In the genomic region with DNA sequence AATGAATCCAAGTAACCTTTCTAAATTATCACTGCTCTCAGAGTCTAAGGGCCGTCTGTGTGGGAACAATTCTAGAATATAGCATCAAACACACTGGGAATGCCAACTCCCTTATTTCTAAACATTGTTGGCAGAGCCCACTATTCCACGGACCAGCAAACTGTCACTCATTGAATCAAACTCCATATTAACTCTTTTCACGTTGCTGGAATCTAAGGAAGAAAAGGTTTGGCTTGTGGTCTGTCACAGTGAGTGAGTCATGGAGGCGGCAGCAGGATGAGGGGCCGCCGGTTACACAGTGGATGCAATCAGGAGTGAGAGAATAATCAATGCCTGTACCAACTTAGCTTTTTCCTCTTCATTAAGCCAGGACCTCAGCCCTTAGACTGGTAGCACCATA, we compare ENCODE assay signal across 21 mouse cellular contexts. TPM values are rescaled to one million over a fixed set of nuclear protein-coding genes. Genes with fewer than 3 reads are reported as not detected.
DNase-seq lines count a peak whose midpoint lies in the region; ATAC-seq and TF ChIP-seq lines count a peak whose summit lies in the region.
"Had no signal": no experiment of that assay in that cellular context is flagged by ENCODE, and none has a peak within 500 bp of the region (broad histone marks: within the 10 kb centered on the region; RNA-seq: fewer than 3 reads in every experiment).

No protein-coding gene starts in this region.

- H3K36me3 ChIP-seq in forebrain, embryonic 11.5 days (ENCODE audit: control insufficient read depth, insufficient read depth, low read length) = no peaks in the 10 kb centered on the region
- no peaks in the 10 kb centered on the region for H3K36me3 ChIP-seq in forebrain, embryonic 10.5 days (replicated peaks)
- no peaks in the 10 kb centered on the region for H3K36me3 ChIP-seq in hindbrain, postnatal 0 days (ENCODE audit: insufficient read depth, low read length)
- H3K36me3 ChIP-seq in hindbrain, embryonic 10.5 days = no peaks in the 10 kb centered on the region
- H3K36me3 ChIP-seq in forebrain, embryonic 12.5 days (replicated peaks) = no peaks in the 10 kb centered on the region
- H3K36me3 ChIP-seq in forebrain, embryonic 16.5 days (ENCODE audit: control insufficient read depth, insufficient read depth) = no peaks in the 10 kb centered on the region
- H3K36me3 ChIP-seq: embryonic facial prominence, embryonic 15.5 days; G1E; heart, embryonic 15.5 days had no signal

- no peak overlapping the region for H3K9ac ChIP-seq in forebrain, embryonic 11.5 days (ENCODE audit: low read length)
- H3K9ac ChIP-seq in hindbrain, postnatal 0 days (replicated peaks; ENCODE audit: low read length) = no peak overlapping the region
- H3K9ac ChIP-seq in forebrain, embryonic 12.5 days = no peak overlapping the region
- no peak overlapping the region for H3K9ac ChIP-seq in forebrain, embryonic 16.5 days (replicated peaks; ENCODE audit: low read depth, low read length)
- H3K9ac ChIP-seq: embryonic facial prominence, embryonic 15.5 days; heart, embryonic 15.5 days had no signal

- H3K4me2 ChIP-seq in forebrain, embryonic 11.5 days (ENCODE audit: low read depth, low read length, severe bottlenecking) = no peak overlapping the region
- no peak overlapping the region for H3K4me2 ChIP-seq in hindbrain, postnatal 0 days (ENCODE audit: low read depth, low read length)
- no peak overlapping the region for H3K4me2 ChIP-seq in forebrain, embryonic 12.5 days
- H3K4me2 ChIP-seq in forebrain, embryonic 16.5 days (ENCODE audit: low read length) = peak overlapping the region; percentile 13; the same call in 1 of the 2 replicates
- H3K4me2 ChIP-seq: embryonic facial prominence, embryonic 15.5 days; heart, embryonic 11.5 days; heart, embryonic 15.5 days had no signal

- no peaks in the 10 kb centered on the region for H3K4me1 ChIP-seq in forebrain, embryonic 11.5 days (replicated peaks; ENCODE audit: control insufficient read depth, insufficient read depth, low read length)
- no peaks in the 10 kb centered on the region for H3K4me1 ChIP-seq in forebrain, embryonic 10.5 days
- H3K4me1 ChIP-seq in hindbrain, postnatal 0 days (ENCODE audit: insufficient read depth, low read length) = 0 out of 2 replicates have a peak, but pooled peaks cover 5% of the 10 kb centered on the region
- 0 out of 2 replicates have a peak, but pooled peaks cover 3% of the 10 kb centered on the region for H3K4me1 ChIP-seq in hindbrain, embryonic 10.5 days (replicated peaks)
- no peaks in the 10 kb centered on the region for H3K4me1 ChIP-seq in forebrain, embryonic 12.5 days
- H3K4me1 ChIP-seq in forebrain, embryonic 16.5 days (replicated peaks; ENCODE audit: control insufficient read depth, insufficient read depth, low read length) = peaks cover 8% of the 10 kb centered on the region
- H3K4me1 ChIP-seq: embryonic facial prominence, embryonic 15.5 days; heart, embryonic 15.5 days had no signal

- DNase-seq in forebrain, embryonic 11.5 days (ENCODE audit: low spot score) = no peak
- DNase-seq in forebrain, embryonic 10.5 days (ENCODE audit: extremely low spot score, low spot score) = no peak
- no peak for DNase-seq in hindbrain, postnatal 0 days (ENCODE audit: low spot score)
- DNase-seq in hindbrain, embryonic 10.5 days (ENCODE audit: low spot score) = no peak
- DNase-seq in cerebellum, adult 11 months = no peak
- DNase-seq in right cerebral cortex, adult 18-20 months = no peak
- DNase-seq: adrenal gland, postnatal 14 days; B cell, adult 2 months; embryo, embryonic 11 days; heart, adult 2 months had no signal

- TF ChIP-seq CTCF in hindbrain, postnatal 0 days (IDR thresholded peaks at IDR 0.05; ENCODE audit: low read depth) = no peak

- no peak overlapping the region for H3K27ac ChIP-seq in forebrain, embryonic 11.5 days (ENCODE audit: low read depth, low read length)
- no peak overlapping the region for H3K27ac ChIP-seq in forebrain, embryonic 10.5 days
- H3K27ac ChIP-seq in hindbrain, postnatal 0 days = 0 out of 2 replicates have a peak overlapping the region, but pooled peaks have one; percentile 32
- no peak overlapping the region for H3K27ac ChIP-seq in hindbrain, embryonic 10.5 days
- 0 out of 2 replicates have a peak overlapping the region, but pooled peaks have one; percentile 19 for H3K27ac ChIP-seq in forebrain, embryonic 12.5 days
- H3K27ac ChIP-seq in forebrain, embryonic 16.5 days (ENCODE audit: low read length) = no peak overlapping the region
- H3K27ac ChIP-seq: embryonic facial prominence, embryonic 15.5 days; heart, adult 2 months; heart, embryonic 15.5 days had no signal

- no peaks in the 10 kb centered on the region for H3K27me3 ChIP-seq in forebrain, embryonic 11.5 days (ENCODE audit: control insufficient read depth, insufficient read depth, low read length)
- H3K27me3 ChIP-seq in forebrain, embryonic 10.5 days (ENCODE audit: poor library complexity, severe bottlenecking) = no peaks in the 10 kb centered on the region
- no peaks in the 10 kb centered on the region for H3K27me3 ChIP-seq in hindbrain, postnatal 0 days (ENCODE audit: insufficient read depth, low read length)
- no peaks in the 10 kb centered on the region for H3K27me3 ChIP-seq in hindbrain, embryonic 10.5 days (ENCODE audit: insufficient read depth, poor library complexity, severe bottlenecking)
- no peaks in the 10 kb centered on the region for H3K27me3 ChIP-seq in forebrain, embryonic 12.5 days
- no peaks in the 10 kb centered on the region for H3K27me3 ChIP-seq in forebrain, embryonic 16.5 days (replicated peaks; ENCODE audit: control insufficient read depth, insufficient read depth, low read length)
- H3K27me3 ChIP-seq: embryonic facial prominence, embryonic 15.5 days; heart, embryonic 15.5 days had no signal

- no peak overlapping the region for H3K4me3 ChIP-seq in forebrain, embryonic 11.5 days (ENCODE audit: low read depth, low read length)
- no peak overlapping the region for H3K4me3 ChIP-seq in forebrain, embryonic 10.5 days
- H3K4me3 ChIP-seq in hindbrain, postnatal 0 days (ENCODE audit: low read length) = no peak overlapping the region
- no peak overlapping the region for H3K4me3 ChIP-seq in hindbrain, embryonic 10.5 days
- H3K4me3 ChIP-seq in forebrain, embryonic 12.5 days (replicated peaks) = no peak overlapping the region
- H3K4me3 ChIP-seq in forebrain, embryonic 16.5 days (replicated peaks; ENCODE audit: low read length) = no peak overlapping the region
- H3K4me3 ChIP-seq: embryonic facial prominence, embryonic 15.5 days; erythroblast, embryonic 14.5 days; heart, adult 2 months; heart, embryonic 15.5 days had no signal

- WGBS in forebrain, embryonic 11.5 days = 73% methylated on average over 6 of the region's 6 CpGs
- 85% methylated on average over 6 of the region's 6 CpGs for WGBS in forebrain, embryonic 10.5 days
- 49% methylated on average over 6 of the region's 6 CpGs for WGBS in hindbrain, postnatal 0 days
- WGBS in hindbrain, embryonic 10.5 days = 83% methylated on average over 6 of the region's 6 CpGs
- 58% methylated on average over 6 of the region's 6 CpGs for WGBS in forebrain, embryonic 12.5 days
- WGBS in forebrain, embryonic 16.5 days = 21% methylated on average over 6 of the region's 6 CpGs

- ATAC-seq in forebrain, embryonic 11.5 days (replicated peaks; ENCODE audit: low FRiP score) = peak; percentile 60
- ATAC-seq in hindbrain, postnatal 0 days = 0 out of 2 replicates have a peak, but pooled peaks have one; percentile 42
- peak; percentile 72; the same call in 1 of the 2 replicates for ATAC-seq in forebrain, embryonic 12.5 days (ENCODE audit: low FRiP score)
- peak; percentile 91 for ATAC-seq in forebrain, embryonic 16.5 days
- ATAC-seq: CD4-positive, CD25-positive, alpha-beta regulatory T cell, adult 4 months; inflammation-experienced regulatory T-cells, adult 6 months; intestine, postnatal 0 days had no signal

- H3K9me3 ChIP-seq in forebrain, embryonic 11.5 days (ENCODE audit: control insufficient read depth, low read length) = no peaks in the 10 kb centered on the region
- H3K9me3 ChIP-seq in forebrain, embryonic 10.5 days = no peaks in the 10 kb centered on the region
- no peaks in the 10 kb centered on the region for H3K9me3 ChIP-seq in hindbrain, postnatal 0 days (ENCODE audit: low read length)
- no peaks in the 10 kb centered on the region for H3K9me3 ChIP-seq in hindbrain, embryonic 10.5 days
- H3K9me3 ChIP-seq in forebrain, embryonic 12.5 days = no peaks in the 10 kb centered on the region
- no peaks in the 10 kb centered on the region for H3K9me3 ChIP-seq in forebrain, embryonic 16.5 days (ENCODE audit: control insufficient read depth, low read length)
- H3K9me3 ChIP-seq: embryonic facial prominence, embryonic 15.5 days; heart, embryonic 15.5 days had no signal

RNA-seq across cellular contexts. Expression of gene Rnf152, which starts 54.3 kb away (rescaled TPM):
- 1.4 and 1.6 TPM in 2 replicates for polyA plus RNA-seq in forebrain, embryonic 11.5 days (2014; fragmentation: Nextera tagmentation; extraction: Ambion mirVana)
- polyA plus RNA-seq in forebrain, embryonic 10.5 days (2016; fragmentation: Nextera tagmentation; extraction: Ambion mirVana) = 0.89 and 1.1 TPM in 2 replicates
- total RNA-seq in hindbrain, postnatal 0 days (2014; rRNA removed) = 26.8 and 29.8 TPM in 2 replicates
- 15.1 and 16.6 TPM in 2 replicates for polyA plus RNA-seq in hindbrain, postnatal 0 days (2015; fragmentation: Nextera tagmentation; extraction: Ambion mirVana)
- 0.90 and 1.4 TPM in 2 replicates for polyA plus RNA-seq in hindbrain, embryonic 10.5 days (2016; fragmentation: Nextera tagmentation; extraction: Ambion mirVana)
- polyA plus RNA-seq in forebrain, embryonic 12.5 days (2016; fragmentation: Nextera tagmentation; extraction: Ambion mirVana) = 3.0 and 3.1 TPM in 2 replicates
- 6.2 and 9.2 TPM in 2 replicates for polyA plus RNA-seq in forebrain, embryonic 16.5 days (2015; fragmentation: Nextera tagmentation; extraction: Ambion mirVana)
- total RNA-seq: common myeloid progenitor, adult 5-6 weeks had no signal
- polyA plus RNA-seq: erythroblast, embryonic 14.5 days; G1E had no signal

Comparison
In these comparisons a context has a peak if more than half of its experiments do, and no peak if none do; other contexts are left out.
1. H3K27ac ChIP-seq: peak in hindbrain, postnatal 0 days (single experiment) and forebrain, embryonic 12.5 days (single experiment); none in forebrain, embryonic 11.5 days (single experiment), forebrain, embryonic 10.5 days (single experiment), hindbrain, embryonic 10.5 days (single experiment) and forebrain, embryonic 16.5 days (single experiment).
2. Peak in every context shown above with its lines, with median percentiles within 50 percentile points of each other: ATAC-seq.